Mouse (Mus musculus) CH12.LX (cell line): ENCODE results near the gene Pvalb. TPM values are rescaled to one million over a fixed set of nuclear protein-coding genes. Genes with fewer than 3 reads are reported as not detected.

ENCODE experiments used
- DNase-seq: peaks from one replicate; pipeline ENCODE4 v3.0.0-alpha.2; 2013; ENCODE audit errors: extremely low read depth
- H3K27ac ChIP-seq: 2 replicates; pipeline ENCODE4 v1.5.1; 2012; ENCODE audit warnings: low read depth, mild to moderate bottlenecking, control low read depth, moderate library complexity; ENCODE audit not compliant: insufficient read depth
- H3K27me3 ChIP-seq: replicated peaks from 2 replicates; pipeline ENCODE3; 2012; ENCODE audit warnings: inconsistent platforms
- H3K36me3 ChIP-seq, 2 experiments: replicated peaks in 1 of 2; 2 replicates each; pipeline versions ENCODE3 to v1.6.1; 2012; ENCODE audit warnings: inconsistent platforms in 1 of 2, low read length in 1 of 2, mild to moderate bottlenecking in 1 of 2, mixed read lengths in 1 of 2, moderate library complexity in 1 of 2; ENCODE audit not compliant: control insufficient read depth in 1 of 2, insufficient read depth in 1 of 2
- H3K4me1 ChIP-seq, 2 experiments: 2 replicates each; pipeline ENCODE4 v1.6.1; 2012; ENCODE audit warnings: inconsistent platforms in 1 of 2, moderate library complexity in 1 of 2; ENCODE audit not compliant: insufficient read depth in 2 of 2, control insufficient read depth in 1 of 2
- H3K4me2 ChIP-seq: 2 replicates; pipeline ENCODE4 v1.6.1; 2012; ENCODE audit warnings: low read depth, mild to moderate bottlenecking, control low read depth; ENCODE audit not compliant: poor library complexity, insufficient read depth, severe bottlenecking
- H3K4me3 ChIP-seq, 3 experiments: fragments of 150-350 bp in 1 of 3; sonication (generic) in 1 of 3; replicated peaks in 1 of 3; 2 replicates each; pipeline versions ENCODE3 to v1.5.1; 2011 to 2012; ENCODE audit warnings: low read depth in 2 of 3, low read length in 2 of 3, mild to moderate bottlenecking in 2 of 3, moderate library complexity in 2 of 3, control low read depth in 1 of 3, improper control_type of control experiment in 1 of 3, inconsistent platforms in 1 of 3, mixed read lengths in 1 of 3; ENCODE audit not compliant: poor library complexity in 1 of 3
- H3K79me2 ChIP-seq: replicated peaks from 2 replicates; pipeline ENCODE4 v1.6.1; 2012; ENCODE audit warnings: mild to moderate bottlenecking, moderate library complexity; ENCODE audit not compliant: control insufficient read depth, poor library complexity, insufficient read depth, severe bottlenecking; ENCODE audit errors: extremely low read depth
- H3K9ac ChIP-seq: 2 replicates; pipeline ENCODE4 v1.6.1; 2012; ENCODE audit warnings: low read depth, mild to moderate bottlenecking, control low read depth, moderate library complexity; ENCODE audit not compliant: insufficient read depth
- H3K9me3 ChIP-seq: replicated peaks from 2 replicates; pipeline ENCODE3; 2012; ENCODE audit warnings: low read length, inconsistent platforms, mixed read lengths
- BHLHE40 ChIP-seq: IDR thresholded peaks from 2 replicates; pipeline ENCODE4 v1.6.1; 2011; ENCODE audit warnings: mild to moderate bottlenecking, low read depth, low read length, improper control_type of control experiment
- CHD2 ChIP-seq: IDR thresholded peaks from 2 replicates; pipeline ENCODE4 v1.6.1; 2011; ENCODE audit warnings: low read length, improper control_type of control experiment
- CTCF ChIP-seq, 2 experiments: IDR thresholded peaks in 1 of 2; conservative IDR thresholded peaks in 1 of 2; 2 replicates each; pipeline ENCODE4 v1.5.1; 2011 to 2012; ENCODE audit warnings: low read depth in 2 of 2, low read length in 2 of 2, improper control_type of control experiment in 1 of 2, inconsistent platforms in 1 of 2, mild to moderate bottlenecking in 1 of 2, moderate library complexity in 1 of 2
- E2F4 ChIP-seq: IDR thresholded peaks from 2 replicates; pipeline ENCODE4 v1.6.1; 2011; ENCODE audit warnings: low read depth, low read length, improper control_type of control experiment; ENCODE audit not compliant: insufficient replicate concordance
- EP300 ChIP-seq: IDR thresholded peaks from 2 replicates; pipeline ENCODE4 v1.6.1; 2011; ENCODE audit warnings: low read length, improper control_type of control experiment
- ETS1 ChIP-seq: conservative IDR thresholded peaks from 2 replicates; pipeline ENCODE4 v1.6.1; 2012; ENCODE audit warnings: low read depth, mild to moderate bottlenecking, inconsistent platforms, low read length, improper control_type of control experiment, moderate library complexity
- GABPA ChIP-seq: IDR thresholded peaks from 2 replicates; pipeline ENCODE4 v1.6.1; 2012; ENCODE audit warnings: low read depth, low read length, improper control_type of control experiment, inconsistent platforms; ENCODE audit not compliant: insufficient replicate concordance
- HCFC1 ChIP-seq: IDR thresholded peaks from 2 replicates; pipeline ENCODE4 v1.6.1; 2012; ENCODE audit warnings: low read depth, mild to moderate bottlenecking, inconsistent platforms, low read length, improper control_type of control experiment
- JUND ChIP-seq: conservative IDR thresholded peaks from 2 replicates; pipeline ENCODE4 v1.6.1; 2011; ENCODE audit warnings: low read depth, low read length, improper control_type of control experiment
- KAT2A ChIP-seq: IDR thresholded peaks from 2 replicates; pipeline ENCODE4 v1.6.1; 2012; ENCODE audit warnings: low read length, improper control_type of control experiment, inconsistent platforms; ENCODE audit not compliant: insufficient replicate concordance
- MAFK ChIP-seq: IDR thresholded peaks from 2 replicates; pipeline ENCODE4 v1.6.1; 2011; ENCODE audit warnings: low read length, improper control_type of control experiment; ENCODE audit not compliant: insufficient replicate concordance
- MAX ChIP-seq: IDR thresholded peaks from 2 replicates; pipeline ENCODE4 v1.6.1; 2011; ENCODE audit warnings: low read length, improper control_type of control experiment
- MAZ ChIP-seq: IDR thresholded peaks from 2 replicates; pipeline ENCODE4 v1.6.1; 2012; ENCODE audit warnings: low read depth, mild to moderate bottlenecking, inconsistent platforms, low read length, improper control_type of control experiment, moderate library complexity
- MEF2A ChIP-seq: IDR thresholded peaks from 2 replicates; pipeline ENCODE4 v1.6.1; 2014; ENCODE audit warnings: low read depth, mild to moderate bottlenecking, inconsistent platforms, low read length, improper control_type of control experiment, borderline replicate concordance
- MXI1 ChIP-seq: IDR thresholded peaks from 2 replicates; pipeline ENCODE4 v1.6.1; 2011; ENCODE audit warnings: mild to moderate bottlenecking, low read depth, low read length, improper control_type of control experiment
- PAX5 ChIP-seq: IDR thresholded peaks from 2 replicates; pipeline ENCODE4 v1.6.1; 2012; ENCODE audit warnings: low read length, inconsistent platforms, mixed read lengths
- POLR2A ChIP-seq: IDR thresholded peaks from 2 replicates; pipeline ENCODE4 v1.6.1; 2011; ENCODE audit warnings: low read depth, mild to moderate bottlenecking, improper control_type of control experiment, low read length
- POLR2AphosphoS2 ChIP-seq: IDR thresholded peaks from 2 replicates; pipeline ENCODE4 v1.6.1; 2011; ENCODE audit warnings: low read depth, low read length, improper control_type of control experiment
- RAD21 ChIP-seq: IDR thresholded peaks from 2 replicates; pipeline ENCODE4 v1.6.1; 2011; ENCODE audit warnings: low read depth, mild to moderate bottlenecking, low read length, improper control_type of control experiment, moderate library complexity
- RCOR1 ChIP-seq: conservative IDR thresholded peaks from 2 replicates; pipeline ENCODE4 v1.6.1; 2012; ENCODE audit warnings: low read depth, mild to moderate bottlenecking, inconsistent platforms, low read length, improper control_type of control experiment
- SIN3A ChIP-seq: IDR thresholded peaks from 2 replicates; pipeline ENCODE4 v1.6.1; 2012; ENCODE audit warnings: low read length, improper control_type of control experiment, inconsistent platforms
- SMC3 ChIP-seq: IDR thresholded peaks from 2 replicates; pipeline ENCODE4 v1.6.1; 2011; ENCODE audit warnings: low read depth, low read length, improper control_type of control experiment
- TCF12 ChIP-seq: IDR thresholded peaks from 2 replicates; pipeline ENCODE4 v1.6.1; 2014; ENCODE audit warnings: low read depth, mild to moderate bottlenecking, inconsistent platforms, low read length, improper control_type of control experiment
- UBTF ChIP-seq: IDR thresholded peaks from 2 replicates; pipeline ENCODE4 v1.6.1; 2012; ENCODE audit warnings: low read depth, mild to moderate bottlenecking, inconsistent platforms, low read length, improper control_type of control experiment, moderate library complexity
- USF1 ChIP-seq: IDR thresholded peaks from 2 replicates; pipeline ENCODE4 v1.6.1; 2014; ENCODE audit warnings: low read depth, mild to moderate bottlenecking, inconsistent platforms, low read length, improper control_type of control experiment
- ZC3H11A ChIP-seq: IDR thresholded peaks from 2 replicates; pipeline ENCODE4 v1.6.1; 2012; ENCODE audit warnings: low read depth, mild to moderate bottlenecking, inconsistent platforms, low read length, improper control_type of control experiment
- ZNF384 ChIP-seq: IDR thresholded peaks from 2 replicates; pipeline ENCODE4 v1.6.1; 2012; ENCODE audit warnings: low read depth, low read length, improper control_type of control experiment, inconsistent platforms
- dilution Hi-C: fragments of 300-500 bp; cut with MboI; formaldehyde crosslinking; loops from 2 replicates; pipeline ENCODE4 v1.14.3; 2020; ENCODE audit warnings: low sequenced_read_pairs; ENCODE audit not compliant: extremely low pct_unique_long_range_greater_than_20kb, extremely low pct_ligation_motif_present
- in situ Hi-C: fragments of 300-500 bp; cut with MboI; formaldehyde crosslinking; loops from 3 replicates; pipeline ENCODE4 v1.14.3; 2019; ENCODE audit warnings: low sequenced_read_pairs, low pct_ligation_motif_present, low pct_unique_long_range_greater_than_20kb, mixed read lengths
- polyA plus RNA-seq: library from polyadenylated mRNA; unstranded; fragments of >175 nt; gene quantifications from 2 replicates; pipeline ENCODE4 v1.2.1, GENCODE M21; 2012; ENCODE audit warnings: low read depth; ENCODE audit not compliant: insufficient read length
- total RNA-seq, 2 experiments: library from RNA; depleted of rRNA; stranded (reverse); fragments of 300-350 nt in 1 of 2; fragments of >200 nt in 1 of 2; gene quantifications; 2 replicates each; pipeline ENCODE4 v1.2.3; 2012 to 2014

Pvalb gene
- total and polyA plus RNA-seq, 3 experiments, result 11.4 to 16.4 (median 12.8) TPM

GRCm38 (mm10) chr15:78169566-78169965 lies 36.6 kb downstream of the Pvalb start (continued):
- no peak for TF ChIP-seq POLR2AphosphoS2
- TF ChIP-seq CTCF (conservative IDR thresholded peaks at IDR 0.05 in 1 of 2, IDR thresholded peaks at IDR 0.05 in 1 of 2; ENCODE audit: low read depth in 2 of 2, low read length in 2 of 2), result no peak
- TF ChIP-seq ZC3H11A, result no peak
- no peak for TF ChIP-seq MEF2A
- no peak for TF ChIP-seq EP300
- TF ChIP-seq SMC3, result no peak
- TF ChIP-seq HCFC1, result no peak
- TF ChIP-seq PAX5, result no peak
- peak; percentile 44; the same call in 1 of the 2 replicates for TF ChIP-seq MXI1

- Histone ChIP-seq H3K9me3 (no peaks in the 10 kb centered on the region), H3K27ac (no peak overlapping the region), H3K4me1 (peaks cover 21 to 85% of the 10 kb centered on the region in 2 experiments), H3K9ac (no peak overlapping the region), H3K79me2 (no peaks in the 10 kb centered on the region), H3K4me2 (no peak overlapping the region), H3K36me3 (peaks cover 53 to 80% of the 10 kb centered on the region in 2 experiments), H3K4me3 (no peak overlapping the region), H3K27me3 (no peaks in the 10 kb centered on the region)
- peak; percentile 71 for DNase-seq
- in situ Hi-C loops, result loop anchor here (25.0 kb wide), 1 partner anchor 428 kb away; the partner anchor contains the start of gene Apol9b
- TF ChIP-seq ZNF384, result no peak
- TF ChIP-seq MAFK, result no peak
- no peak for TF ChIP-seq KAT2A
- TF ChIP-seq EP300, result peak; percentile 57
- TF ChIP-seq ZC3H11A, result no peak
- peak; percentile 6; the same call in 1 of the 2 replicates for TF ChIP-seq BHLHE40
- no peak for TF ChIP-seq ETS1
- no peak for TF ChIP-seq MAX
- peak; percentile 62 for TF ChIP-seq TCF12
- dilution Hi-C loops, result no loop called here
Observed at GRCm38 (mm10) chr15:78165292-78165691, 40.9 kb downstream of the Pvalb start.

GRCm38 (mm10) chr15:78164466-78164865 lies 41.7 kb downstream of the Pvalb start:
- peaks cover 53 to 89% of the 10 kb centered on the region in 2 experiments for H3K36me3 ChIP-seq
- H3K9me3 ChIP-seq, result no peaks in the 10 kb centered on the region
- no peak overlapping the region for H3K4me3 ChIP-seq
- dilution Hi-C loops (no loop called here), in situ Hi-C loops (loop anchor here (25.0 kb wide), 1 partner anchor 427 kb away; the partner anchor contains the start of gene Apol9b)
- H3K9ac ChIP-seq, result no peak overlapping the region
- H3K79me2 ChIP-seq, result no peaks in the 10 kb centered on the region
- H3K27ac ChIP-seq, result no peak overlapping the region
- no peak for DNase-seq
- TF ChIP-seq JUND, result no peak
- TF ChIP-seq MAFK, result no peak
- TF ChIP-seq ZNF384, result no peak
- no peak for TF ChIP-seq UBTF
- no peak for TF ChIP-seq SIN3A
- TF ChIP-seq MAZ, result no peak
- TF ChIP-seq ETS1, result no peak
- TF ChIP-seq RAD21, result no peak
- TF ChIP-seq EP300, result no peak
- TF ChIP-seq E2F4, result no peak
- TF ChIP-seq CHD2, result no peak
- no peak for TF ChIP-seq GABPA
- TF ChIP-seq POLR2A, result no peak
- TF ChIP-seq RCOR1, result no peak
- no peak for TF ChIP-seq USF1
- TF ChIP-seq CTCF (conservative IDR thresholded peaks at IDR 0.05 in 1 of 2, IDR thresholded peaks at IDR 0.05 in 1 of 2; ENCODE audit: low read depth in 2 of 2, low read length in 2 of 2), result no peak
- H3K27me3 ChIP-seq, result no peaks in the 10 kb centered on the region
- no peak overlapping the region for H3K4me2 ChIP-seq
- H3K4me1 ChIP-seq, result peaks cover 14 to 77% of the 10 kb centered on the region in 2 experiments
